Mouse (Mus musculus) spleen, adult 2 months (tissue): ENCODE measurements around the gene Zfp687. TPM values are rescaled to one million over a fixed set of nuclear protein-coding genes. Genes with fewer than 3 reads are reported as not detected.

Experiments used
- DNase-seq, 2 experiments: peaks; one replicate each; pipeline versions ENCODE4 v3.0.0 to v3.0.0-alpha.2; 2012 to 2021; ENCODE audit warnings: low spot score in 2 of 2, low read depth in 1 of 2
- H3K27ac ChIP-seq: fragments of 200-500 bp; 2 replicates; pipeline ENCODE4 v1.5.1; 2012; ENCODE audit warnings: low read length, inconsistent platforms; ENCODE audit not compliant: insufficient read depth
- H3K27me3 ChIP-seq: fragments of 200-500 bp; 2 replicates; pipeline ENCODE4 v1.6.1; 2012; ENCODE audit warnings: mild to moderate bottlenecking, moderate library complexity, low read length, inconsistent platforms; ENCODE audit not compliant: control insufficient read depth, insufficient read depth
- H3K36me3 ChIP-seq: fragments of 200-500 bp; 2 replicates; pipeline ENCODE4 v1.6.1; 2012; ENCODE audit warnings: mild to moderate bottlenecking, low read length, inconsistent platforms; ENCODE audit not compliant: control insufficient read depth, insufficient read depth
- H3K4me1 ChIP-seq: fragments of 200-500 bp; 2 replicates; pipeline ENCODE4 v1.6.1; 2011; ENCODE audit warnings: inconsistent platforms; ENCODE audit not compliant: control insufficient read depth, insufficient read depth, insufficient read length
- H3K4me3 ChIP-seq: fragments of 200-500 bp; 2 replicates; pipeline ENCODE4 v1.5.1; 2011; ENCODE audit warnings: mild to moderate bottlenecking, inconsistent platforms; ENCODE audit not compliant: insufficient read depth, insufficient read length; ENCODE audit errors: extremely low read depth
- CTCF ChIP-seq: fragments of 200-500 bp; IDR thresholded peaks from 2 replicates; pipeline ENCODE4 v1.5.1; 2011; ENCODE audit warnings: mild to moderate bottlenecking, inconsistent platforms; ENCODE audit not compliant: insufficient read depth, insufficient read length, insufficient replicate concordance; ENCODE audit errors: extremely low read depth
- POLR2A ChIP-seq: fragments of 200-500 bp; IDR thresholded peaks from 2 replicates; pipeline ENCODE4 v1.6.1; 2011; ENCODE audit warnings: low read depth, low read length, inconsistent platforms
- WGBS: fragments of 180-500 bp; shearing (Covaris S2); methylation state at CpG from one replicate; pipeline ENCODE4 v1.1.7; 2018; 5-methylcytosine and 5-hydroxymethylcytosine counted together
- polyA plus RNA-seq: library from polyadenylated mRNA; depleted of rRNA; stranded (reverse); fragments of >200 nt; gene quantifications from 2 replicates; pipeline ENCODE4 v1.2.3, GENCODE M21; 2012

Zfp687 gene
- polyA plus RNA-seq, 1 experiment = 18.5 TPM

DNA sequence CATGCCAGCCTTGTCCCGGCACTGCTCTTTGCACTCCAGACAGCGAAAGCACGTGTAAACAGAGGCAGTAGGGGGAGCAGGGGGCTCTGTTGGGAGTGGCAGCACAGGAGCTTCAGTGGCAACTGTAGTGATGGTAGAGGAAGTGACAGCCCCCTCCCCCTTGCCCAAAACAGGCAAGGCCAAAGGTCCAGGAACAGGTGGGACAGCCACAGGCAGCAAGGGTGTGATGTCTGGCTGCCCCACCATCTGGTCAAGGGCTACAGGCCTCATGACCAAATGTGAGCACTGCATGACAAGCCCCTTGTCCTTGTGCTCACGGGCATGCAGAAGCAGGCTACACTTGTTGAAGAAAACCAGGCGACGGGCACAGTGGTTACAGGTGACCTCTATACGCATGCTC lies 4.9 kb downstream of the Zfp687 start:
- no peak overlapping the region for H3K27ac ChIP-seq
- 92% methylated on average over 7 of the region's 7 CpGs for WGBS
- H3K36me3 ChIP-seq = peaks cover 45% of the 10 kb centered on the region
- H3K27me3 ChIP-seq = no peaks in the 10 kb centered on the region
- DNase-seq = no peak
- no peak for TF ChIP-seq POLR2A
- no peak for TF ChIP-seq CTCF
- no peak overlapping the region for H3K4me3 ChIP-seq
- H3K4me1 ChIP-seq = peaks cover 10% of the 10 kb centered on the region; the same call in 1 of the 2 replicates

DNA sequence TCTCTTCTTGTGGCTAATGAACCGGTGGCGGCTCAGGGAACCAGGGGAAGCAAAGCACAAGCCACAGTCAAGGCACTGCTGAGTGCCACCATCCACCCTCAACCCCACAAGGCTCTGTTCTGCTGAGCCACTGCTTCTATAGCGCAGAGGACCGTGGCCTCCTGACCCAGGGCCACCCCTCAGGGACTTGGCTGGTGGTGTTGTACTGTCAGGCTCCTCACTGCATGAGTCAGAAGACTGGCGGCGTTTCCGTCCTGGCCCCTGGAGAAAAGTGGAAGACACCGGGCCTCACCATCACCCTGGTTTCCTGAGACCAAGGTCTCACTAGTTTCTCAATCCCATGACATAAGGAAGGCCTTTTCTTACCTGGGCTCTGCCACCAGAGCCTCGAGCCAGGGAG lies 7.5 kb downstream of the Zfp687 start:
- peaks cover 57% of the 10 kb centered on the region for H3K36me3 ChIP-seq
- H3K4me1 ChIP-seq = no peaks in the 10 kb centered on the region
- no peak for TF ChIP-seq POLR2A
- TF ChIP-seq CTCF = no peak
- 83% methylated on average over 9 of the region's 9 CpGs for WGBS
- no peak overlapping the region for H3K4me3 ChIP-seq
- no peaks in the 10 kb centered on the region for H3K27me3 ChIP-seq
- no peak overlapping the region for H3K27ac ChIP-seq
- no peak for DNase-seq

DNA sequence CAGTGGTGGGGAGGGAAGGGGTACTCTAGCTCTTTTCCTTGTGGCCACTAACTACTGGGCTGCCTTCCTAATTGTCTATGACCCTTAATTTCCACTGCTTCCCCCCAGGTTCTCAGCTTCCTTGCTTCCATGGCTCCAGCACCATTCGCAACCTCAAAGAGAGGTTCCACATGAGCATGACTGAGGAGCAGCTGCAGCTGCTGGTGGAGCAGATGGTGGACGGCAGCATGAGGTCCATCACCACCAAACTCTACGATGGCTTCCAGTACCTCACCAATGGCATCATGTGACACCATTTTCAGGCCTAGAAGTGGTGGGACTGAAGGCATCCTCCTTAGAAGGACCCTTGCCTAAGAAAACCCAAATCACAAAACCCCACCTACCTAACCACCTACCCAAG lies 9.6 kb downstream of the Zfp687 start:
- Histone ChIP-seq H3K4me1 (no peaks in the 10 kb centered on the region), H3K27ac (no peak overlapping the region), H3K27me3 (no peaks in the 10 kb centered on the region), H3K36me3 (peaks cover 54% of the 10 kb centered on the region), H3K4me3 (no peak overlapping the region)
- WGBS = 91% methylated on average over 3 of the region's 3 CpGs
- no peak for DNase-seq
- TF ChIP-seq POLR2A (no peak), CTCF (no peak)

DNA sequence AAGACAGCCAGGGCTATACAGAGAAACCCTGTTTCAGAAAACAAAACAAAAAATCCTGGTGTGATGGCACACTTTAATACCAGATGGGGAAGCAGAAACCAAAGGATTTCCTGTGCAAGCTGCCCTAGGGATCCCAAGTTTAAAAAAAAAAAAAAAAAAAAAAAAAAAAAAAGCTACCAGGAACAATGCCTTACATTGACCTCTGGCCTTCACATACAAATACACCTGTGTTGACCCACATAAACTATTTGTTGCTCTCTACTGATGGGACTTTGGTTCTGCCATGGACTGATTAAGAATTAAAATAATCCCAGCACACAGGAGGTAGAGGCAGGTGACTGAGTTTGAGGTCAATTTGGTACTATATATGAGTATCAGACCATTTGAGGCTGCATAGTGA lies 12.0 kb downstream of the Zfp687 start:
- no peaks in the 10 kb centered on the region for H3K4me1 ChIP-seq
- H3K27ac ChIP-seq = no peak overlapping the region
- DNase-seq = no peak
- H3K36me3 ChIP-seq = peaks cover 49% of the 10 kb centered on the region
- no peaks in the 10 kb centered on the region for H3K27me3 ChIP-seq
- TF ChIP-seq CTCF (no peak), POLR2A (no peak)
- H3K4me3 ChIP-seq = no peak overlapping the region

DNA sequence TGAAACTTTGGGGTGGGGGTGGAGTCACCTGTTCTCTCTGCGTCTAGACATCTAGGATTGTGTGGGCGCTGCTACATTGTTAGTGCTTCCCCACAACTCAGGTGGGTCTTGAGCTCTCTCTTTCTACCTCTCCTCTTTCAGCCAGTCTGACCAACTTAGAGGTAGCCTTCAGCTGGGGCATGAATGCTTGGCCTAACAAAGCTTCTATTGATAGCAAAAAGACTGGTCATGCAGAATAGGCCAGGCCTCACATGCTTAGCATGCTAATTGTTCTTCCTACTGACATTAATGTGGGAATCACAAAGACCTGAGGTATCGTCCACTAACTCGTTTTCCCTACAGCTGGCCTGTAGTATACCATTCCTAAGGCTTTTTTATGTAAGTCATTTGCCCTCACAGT lies 12.7 kb downstream of the Zfp687 start:
- Histone ChIP-seq H3K4me1 (no peaks in the 10 kb centered on the region), H3K27ac (no peak overlapping the region), H3K27me3 (no peaks in the 10 kb centered on the region), H3K36me3 (peaks cover 44% of the 10 kb centered on the region), H3K4me3 (no peak overlapping the region)
- WGBS = 90% methylated on average over 4 of the region's 4 CpGs
- TF ChIP-seq CTCF (no peak), POLR2A (no peak)
- no peak for DNase-seq

DNA sequence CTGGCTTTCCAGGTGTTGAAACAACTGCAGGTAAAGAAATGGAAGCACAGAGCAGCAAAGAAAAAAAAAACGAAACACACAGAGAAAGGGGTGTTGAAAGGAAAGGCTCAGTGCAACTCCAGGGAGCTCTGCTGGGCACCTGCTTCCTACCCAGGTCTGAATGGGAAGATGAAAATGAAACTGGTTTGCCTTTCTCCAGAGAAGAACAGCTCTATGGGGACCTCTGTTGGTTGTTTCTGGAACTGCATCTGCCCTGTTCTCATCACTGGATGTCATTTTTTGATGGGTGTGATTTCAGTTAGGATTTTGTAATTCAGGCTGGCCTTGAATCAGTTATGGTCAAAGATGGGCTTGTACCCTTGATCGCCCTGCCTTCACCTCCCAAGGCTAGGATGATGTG lies 18.3 kb downstream of the Zfp687 start:
- Histone ChIP-seq H3K27me3 (no peaks in the 10 kb centered on the region), H3K36me3 (peaks cover 39% of the 10 kb centered on the region), H3K4me3 (no peak overlapping the region), H3K4me1 (no peaks in the 10 kb centered on the region), H3K27ac (no peak overlapping the region)
- 25% methylated on average over 2 of the region's 2 CpGs for WGBS
- TF ChIP-seq POLR2A (no peak), CTCF (peak; percentile 71; the same call in 1 of the 2 replicates)
- peak; percentile 66 to 84 for DNase-seq

DNA sequence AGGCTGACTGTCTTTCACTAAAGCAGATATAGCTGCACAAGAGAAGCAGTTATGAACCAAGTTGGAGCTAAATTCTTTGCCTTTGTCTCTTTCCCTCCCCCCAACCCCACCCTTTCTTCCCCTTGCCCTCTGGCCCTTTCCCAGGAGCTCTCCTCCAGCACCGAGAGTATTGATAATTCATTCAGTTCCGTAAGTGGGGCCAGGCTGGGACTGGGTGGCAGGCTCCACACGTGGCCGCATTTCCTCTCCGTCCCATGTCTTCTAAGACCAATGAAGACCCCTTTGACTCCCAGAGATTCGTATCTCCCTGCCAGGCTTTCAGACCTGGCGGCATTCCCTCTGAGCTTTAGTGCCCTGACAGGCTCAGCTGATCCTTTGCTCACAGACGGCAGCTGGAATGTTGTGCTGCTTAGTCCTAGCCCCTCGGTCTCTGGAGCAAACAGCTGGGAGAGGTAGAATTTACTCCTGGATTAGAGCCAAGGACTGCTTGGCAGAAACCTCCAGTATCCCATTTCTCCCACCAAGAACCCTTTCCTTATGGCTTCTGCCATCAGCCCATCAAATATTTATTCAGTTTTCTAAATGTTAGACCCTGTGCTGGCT lies 26.0 kb downstream of the Zfp687 start:
- no peak overlapping the region for H3K27ac ChIP-seq
- peaks cover 25% of the 10 kb centered on the region for H3K36me3 ChIP-seq
- no peak for DNase-seq
- 88% methylated on average over 9 of the region's 9 CpGs for WGBS
- H3K27me3 ChIP-seq = no peaks in the 10 kb centered on the region
- no peak overlapping the region for H3K4me3 ChIP-seq
- no peak for TF ChIP-seq POLR2A
- no peak for TF ChIP-seq CTCF
- H3K4me1 ChIP-seq = no peaks in the 10 kb centered on the region

DNA sequence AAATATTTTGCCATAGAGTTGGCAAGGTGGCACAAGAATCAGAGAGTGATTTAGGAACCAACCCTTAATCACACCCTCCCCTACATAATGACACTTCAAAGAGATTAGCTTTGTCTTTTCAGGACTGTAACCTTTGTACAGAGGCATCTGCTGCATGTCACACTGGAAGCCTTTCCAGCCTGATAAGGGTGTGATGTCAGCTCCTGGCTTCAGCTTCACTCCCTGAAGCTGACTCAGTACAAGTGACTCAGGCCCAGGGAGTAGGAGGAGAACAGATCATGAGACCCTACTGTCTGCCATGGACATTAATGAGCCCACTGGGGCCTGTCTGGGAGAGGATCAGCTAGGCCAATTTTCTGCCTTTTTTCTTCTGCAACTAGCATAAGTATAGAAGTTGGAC lies 27.7 kb downstream of the Zfp687 start:
- Histone ChIP-seq H3K4me3 (no peak overlapping the region), H3K4me1 (no peaks in the 10 kb centered on the region), H3K27me3 (no peaks in the 10 kb centered on the region), H3K27ac (no peak overlapping the region), H3K36me3 (peaks cover 19% of the 10 kb centered on the region)
- TF ChIP-seq POLR2A (no peak), CTCF (no peak)
- DNase-seq = no peak
